Mouse (Mus musculus): ENCODE data around the gene Odr4. TPM values are rescaled to one million over a fixed set of nuclear protein-coding genes. Genes with fewer than 3 reads are reported as not detected.

Odr4 gene
- 18.5 TPM for polyA plus RNA-seq (2017; shearing (Covaris generic))

DNA sequence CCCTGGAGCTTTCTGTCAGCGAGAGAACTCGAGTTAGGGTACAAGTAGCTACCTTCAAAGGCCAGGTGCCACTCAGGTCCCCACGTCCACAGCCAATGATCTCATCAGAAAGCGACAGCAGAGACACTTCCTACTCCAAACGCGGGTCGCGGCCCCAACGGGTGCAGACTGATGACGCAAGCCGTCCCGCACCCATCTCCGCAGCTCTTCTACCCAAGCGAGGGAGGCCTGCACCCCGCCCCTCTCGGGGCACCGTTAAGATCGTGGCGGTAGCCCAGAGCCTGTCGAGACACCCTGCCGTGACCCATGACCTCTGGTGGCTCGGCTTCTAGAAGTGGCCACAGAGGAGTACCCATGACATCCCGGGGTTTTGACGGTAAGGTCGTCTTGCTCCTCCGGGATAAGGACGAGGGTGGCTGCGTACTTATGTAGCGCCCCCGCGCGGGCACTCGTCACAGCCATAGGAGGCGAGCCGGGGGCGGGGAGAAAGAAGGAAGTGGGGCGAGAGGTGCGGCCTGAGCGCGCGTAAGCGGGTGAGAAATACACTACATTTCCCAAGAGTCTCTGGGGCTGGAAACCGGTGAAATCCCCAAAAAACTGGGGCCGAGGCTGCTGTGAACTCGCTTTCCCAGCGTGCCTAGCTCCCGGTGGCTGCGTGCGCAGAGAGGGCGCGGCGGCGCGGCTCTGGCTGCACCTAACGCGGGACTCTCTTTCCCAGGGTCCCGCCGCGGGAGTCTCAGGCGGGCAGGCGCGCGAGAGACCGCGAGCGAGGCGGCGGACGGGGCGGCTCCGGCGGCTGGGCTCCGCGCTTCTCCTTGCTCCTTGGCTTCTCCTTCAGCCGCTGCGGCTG is at the start of gene Odr4, which contains the start of gene Tpr:
Odr4 (minus strand) TSS at position 443 of the 850 bp plus-strand sequence.
Tpr (plus strand) TSS at position 201 of the 850 bp plus-strand sequence.

GRCm38 (mm10) chr1:150319205-150319604 is 73.7 kb downstream of the Odr4 start, which contains the start of gene Pdc:
TSS of gene Pdc (plus strand) at chr1:150319417.

Other genes with a start within 250 kb of the Odr4 start
- gene Pdc, start 73.7 kb downstream of the Odr4 start, polyA plus RNA-seq (2017; shearing (Covaris generic)), result 0.20 TPM
- 495 TPM for gene Tpr, start 242 bp downstream of the Odr4 start, polyA plus RNA-seq (2017; shearing (Covaris generic))
- gene Prg4, start 73.1 kb upstream of the Odr4 start, polyA plus RNA-seq (2017; shearing (Covaris generic)), result 10.9 TPM

All from naive thymus-derived CD4-positive, alpha-beta T cell, adult 5 months (primary cell).